Mouse (Mus musculus) intestine, embryonic 15.5 days (tissue): Measurements from ENCODE around the gene Hhat. TPM values are rescaled to one million over a fixed set of nuclear protein-coding genes. Genes with fewer than 3 reads are reported as not detected.

Source experiments
- ATAC-seq: fragments of 200-750 bp; cut with Nextera tagmentation; 2 replicates; pipeline ENCODE4 v1.8.0; 2017; ENCODE audit warnings: moderate TSS enrichment, moderate library complexity
- H3K27ac ChIP-seq: fragments of 300-500 bp; sonication (generic); 2 replicates; pipeline ENCODE4 v1.5.1; 2015; ENCODE audit warnings: mild to moderate bottlenecking, inconsistent platforms
- H3K27me3 ChIP-seq: fragments of 300-500 bp; sonication (generic); replicated peaks from 2 replicates; pipeline ENCODE4 v1.6.1; 2015; ENCODE audit warnings: inconsistent platforms
- H3K36me3 ChIP-seq: fragments of 300-500 bp; sonication (generic); 2 replicates; pipeline ENCODE4 v1.6.1; 2015; ENCODE audit warnings: inconsistent platforms
- H3K4me1 ChIP-seq: fragments of 300-500 bp; sonication (generic); replicated peaks from 2 replicates; pipeline ENCODE4 v1.6.1; 2015; ENCODE audit warnings: inconsistent platforms
- H3K4me2 ChIP-seq: fragments of 300-500 bp; sonication (generic); replicated peaks from 2 replicates; pipeline ENCODE4 v1.6.1; 2015; ENCODE audit warnings: mild to moderate bottlenecking, inconsistent platforms
- H3K4me3 ChIP-seq: fragments of 300-500 bp; sonication (generic); replicated peaks from 2 replicates; pipeline ENCODE4 v1.5.1; 2015; ENCODE audit warnings: inconsistent platforms
- H3K9ac ChIP-seq: fragments of 300-500 bp; sonication (generic); 2 replicates; pipeline ENCODE4 v1.6.1; 2015; ENCODE audit warnings: inconsistent platforms
- H3K9me3 ChIP-seq: fragments of 300-500 bp; sonication (generic); 2 replicates; pipeline ENCODE4 v1.6.1; 2016; ENCODE audit warnings: inconsistent platforms
- WGBS: fragments of 180-500 bp; shearing (Covaris S2); methylation state at CpG from one replicate; pipeline ENCODE4 v1.1.7; 2015; 5-methylcytosine and 5-hydroxymethylcytosine counted together
- polyA plus RNA-seq: library from polyadenylated mRNA; unstranded; fragments of >200 nt; fragmentation: Nextera tagmentation; extraction: Ambion mirVana; gene quantifications from 2 replicates; pipeline ENCODE4 v1.2.1, GENCODE M21; 2015

Hhat gene
- polyA plus RNA-seq, 1 experiment from 2014 or later = 9.7 TPM

DNA sequence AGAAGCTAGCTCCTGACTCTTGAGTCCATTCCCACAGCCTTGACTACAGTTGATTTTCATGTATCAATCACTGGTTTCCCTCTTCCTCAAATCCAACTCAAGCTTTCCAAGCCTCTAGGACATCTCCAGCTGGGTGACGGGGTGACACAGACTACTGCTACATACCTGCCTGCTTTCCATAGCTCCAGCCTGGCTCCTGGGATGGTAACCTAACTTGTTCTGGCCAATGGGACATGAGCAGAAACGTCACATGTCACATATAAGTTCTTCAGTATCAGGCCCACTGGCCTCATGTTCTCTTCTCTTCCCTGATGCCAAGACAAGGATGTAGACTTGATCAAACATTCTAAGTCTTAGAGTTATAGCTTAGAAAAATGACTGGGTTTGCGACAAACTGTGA lies 220.5 kb downstream of the Hhat start:
- Histone ChIP-seq H3K4me2 (no peak overlapping the region), H3K4me3 (no peak overlapping the region), H3K36me3 (no peaks in the 10 kb centered on the region), H3K9ac (no peak overlapping the region), H3K9me3 (no peaks in the 10 kb centered on the region), H3K27ac (no peak overlapping the region), H3K4me1 (no peaks in the 10 kb centered on the region), H3K27me3 (no peaks in the 10 kb centered on the region)
- 87% methylated on average over 3 of the region's 3 CpGs for WGBS
- ATAC-seq = no peak

DNA sequence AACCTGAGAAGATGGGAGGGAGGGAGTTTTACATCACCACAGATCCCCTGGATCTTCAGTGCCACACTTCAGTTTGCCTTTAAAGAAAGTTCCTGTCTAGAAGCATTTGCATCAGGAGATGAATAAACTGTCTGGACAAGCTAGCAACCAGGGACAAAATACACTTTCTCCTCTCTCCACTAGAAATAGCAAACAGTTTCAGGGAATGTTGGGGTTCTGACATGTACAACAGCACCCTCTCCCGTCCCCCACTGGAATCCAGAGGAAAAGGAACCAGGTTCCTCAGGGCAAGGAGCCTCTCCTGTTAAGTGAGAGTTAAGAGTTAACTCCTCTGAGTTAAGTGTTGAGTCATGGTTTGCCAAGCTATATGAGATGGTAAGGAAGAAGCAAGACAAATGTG lies 224.2 kb downstream of the Hhat start:
- no peaks in the 10 kb centered on the region for H3K27me3 ChIP-seq
- WGBS = 21% methylated on average over 1 of the region's 1 CpGs
- H3K27ac ChIP-seq = no peak overlapping the region
- H3K4me1 ChIP-seq = no peaks in the 10 kb centered on the region
- no peaks in the 10 kb centered on the region for H3K36me3 ChIP-seq
- no peak overlapping the region for H3K9ac ChIP-seq
- H3K4me2 ChIP-seq = no peak overlapping the region
- H3K4me3 ChIP-seq = no peak overlapping the region
- no peaks in the 10 kb centered on the region for H3K9me3 ChIP-seq
- ATAC-seq = no peak

DNA sequence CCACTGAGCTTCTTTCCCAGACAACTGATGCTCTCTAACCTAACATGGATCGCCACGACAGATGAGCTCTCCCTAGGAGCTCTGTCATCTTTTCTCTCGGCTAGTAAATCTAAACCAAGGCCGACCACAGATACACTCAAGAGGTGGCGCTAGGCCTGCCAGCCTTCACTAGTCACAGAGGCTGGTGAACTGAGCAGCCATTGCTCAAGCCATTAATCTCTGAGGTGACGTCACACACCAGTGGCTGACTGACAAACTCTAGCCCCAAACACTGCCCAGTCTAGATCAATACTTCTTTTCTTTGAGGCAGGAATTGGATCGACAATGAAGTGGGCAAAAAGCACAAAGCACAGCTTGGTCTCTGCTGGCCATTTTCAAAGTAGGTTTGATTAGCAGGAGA lies 226.1 kb downstream of the Hhat start:
- no peak overlapping the region for H3K9ac ChIP-seq
- no peak overlapping the region for H3K4me2 ChIP-seq
- WGBS = 66% methylated on average over 7 of the region's 7 CpGs
- H3K27me3 ChIP-seq = no peaks in the 10 kb centered on the region
- no peak overlapping the region for H3K4me3 ChIP-seq
- no peaks in the 10 kb centered on the region for H3K4me1 ChIP-seq
- no peak for ATAC-seq
- H3K36me3 ChIP-seq = no peaks in the 10 kb centered on the region
- H3K9me3 ChIP-seq = no peaks in the 10 kb centered on the region
- no peak overlapping the region for H3K27ac ChIP-seq

DNA sequence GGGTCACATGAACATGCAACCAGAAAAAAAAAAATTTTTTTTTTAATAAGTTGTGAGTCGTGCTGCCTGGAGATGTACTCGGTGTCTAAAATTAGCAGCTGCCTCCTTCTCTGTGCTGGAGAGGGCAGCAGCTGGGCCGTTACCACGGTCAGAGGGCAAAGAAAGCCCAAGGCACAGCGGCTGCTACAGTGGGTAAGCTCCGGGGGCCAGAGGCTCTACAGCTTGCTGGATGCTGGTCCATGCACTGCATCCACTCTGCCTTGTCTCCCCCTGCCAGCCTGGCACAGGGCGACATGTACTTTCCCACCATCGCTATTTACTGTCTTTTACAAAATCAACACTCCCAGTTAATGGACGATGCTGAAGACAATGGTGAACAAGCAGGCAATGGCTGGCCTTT lies 226.9 kb downstream of the Hhat start:
- no peaks in the 10 kb centered on the region for H3K4me1 ChIP-seq
- H3K9ac ChIP-seq = no peak overlapping the region
- ATAC-seq = no peak
- no peaks in the 10 kb centered on the region for H3K27me3 ChIP-seq
- no peak overlapping the region for H3K4me3 ChIP-seq
- no peak overlapping the region for H3K4me2 ChIP-seq
- H3K27ac ChIP-seq = no peak overlapping the region
- H3K9me3 ChIP-seq = no peaks in the 10 kb centered on the region
- WGBS = 64% methylated on average over 9 of the region's 9 CpGs
- H3K36me3 ChIP-seq = no peaks in the 10 kb centered on the region

DNA sequence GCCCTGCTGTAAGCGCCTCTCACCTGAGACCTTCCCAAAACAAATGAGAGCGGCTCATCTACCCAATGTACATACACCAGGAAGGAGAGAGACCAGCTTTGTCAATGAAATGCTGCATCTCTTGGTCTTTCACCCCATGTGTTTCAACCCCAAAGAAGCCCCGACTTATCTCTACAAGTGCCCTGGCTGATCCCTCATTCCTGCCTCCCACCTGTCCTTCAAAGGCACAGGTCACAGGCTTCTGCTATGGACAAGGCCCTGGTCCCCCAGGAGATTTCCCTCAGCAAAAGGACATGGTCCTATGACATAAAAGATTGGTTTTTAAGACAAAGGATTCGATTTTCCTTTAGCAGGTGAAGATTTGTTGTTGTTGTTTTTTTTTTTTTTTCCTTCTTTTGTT lies 227.3 kb downstream of the Hhat start:
- no peaks in the 10 kb centered on the region for H3K27me3 ChIP-seq
- no peak overlapping the region for H3K4me3 ChIP-seq
- no peak overlapping the region for H3K9ac ChIP-seq
- H3K4me2 ChIP-seq = no peak overlapping the region
- H3K9me3 ChIP-seq = no peaks in the 10 kb centered on the region
- no peaks in the 10 kb centered on the region for H3K4me1 ChIP-seq
- WGBS = 89% methylated on average over 4 of the region's 4 CpGs
- ATAC-seq = no peak
- H3K27ac ChIP-seq = no peak overlapping the region
- no peaks in the 10 kb centered on the region for H3K36me3 ChIP-seq

DNA sequence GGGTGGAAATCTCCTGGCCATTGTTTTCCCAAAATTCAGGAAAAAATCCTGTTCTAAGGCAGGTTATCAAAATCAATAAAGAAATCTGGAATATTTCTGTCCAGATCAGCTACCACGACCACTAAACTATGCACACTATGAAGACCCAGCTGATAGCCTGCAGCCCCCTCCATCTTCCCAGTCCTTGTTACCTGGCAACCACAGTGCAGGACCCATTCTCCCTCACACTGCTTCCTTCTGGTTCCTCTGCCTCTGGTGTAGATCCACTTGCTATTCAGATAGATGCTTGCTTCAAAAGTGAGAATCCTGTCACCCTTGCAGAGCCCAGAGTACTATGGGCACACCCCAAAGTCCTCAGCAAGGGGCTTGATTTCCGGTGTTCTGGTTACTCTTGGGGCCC lies 228.9 kb downstream of the Hhat start:
- ATAC-seq = no peak
- H3K9me3 ChIP-seq = no peaks in the 10 kb centered on the region
- 62% methylated on average over 2 of the region's 2 CpGs for WGBS
- H3K9ac ChIP-seq = no peak overlapping the region
- no peaks in the 10 kb centered on the region for H3K27me3 ChIP-seq
- no peaks in the 10 kb centered on the region for H3K4me1 ChIP-seq
- H3K36me3 ChIP-seq = no peaks in the 10 kb centered on the region
- H3K4me2 ChIP-seq = no peak overlapping the region
- no peak overlapping the region for H3K27ac ChIP-seq
- H3K4me3 ChIP-seq = no peak overlapping the region

DNA sequence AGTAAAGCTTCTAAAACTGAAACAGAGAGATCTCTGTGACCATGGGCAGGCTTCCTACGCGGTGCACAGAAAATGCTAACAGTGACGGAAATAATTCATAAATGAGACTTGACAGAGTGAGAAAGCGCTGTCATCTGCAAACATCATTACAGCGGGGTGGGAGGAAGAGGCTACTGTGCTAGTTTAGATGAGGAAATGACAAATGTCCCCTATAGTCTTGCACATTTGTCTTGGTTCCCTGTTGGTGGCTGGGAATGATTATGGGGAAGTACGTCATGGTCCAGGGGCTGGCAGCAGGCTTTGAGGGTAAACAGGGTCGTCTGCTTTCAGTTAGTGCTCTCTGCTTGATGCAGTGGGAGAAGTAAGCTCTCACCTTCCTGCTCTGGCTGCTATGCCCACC lies 233.9 kb downstream of the Hhat start:
- Histone ChIP-seq H3K4me1 (no peaks in the 10 kb centered on the region), H3K36me3 (no peaks in the 10 kb centered on the region), H3K4me3 (no peak overlapping the region), H3K27me3 (no peaks in the 10 kb centered on the region), H3K9me3 (no peaks in the 10 kb centered on the region), H3K27ac (no peak overlapping the region), H3K9ac (no peak overlapping the region), H3K4me2 (no peak overlapping the region)
- WGBS = 74% methylated on average over 7 of the region's 7 CpGs
- ATAC-seq = no peak

DNA sequence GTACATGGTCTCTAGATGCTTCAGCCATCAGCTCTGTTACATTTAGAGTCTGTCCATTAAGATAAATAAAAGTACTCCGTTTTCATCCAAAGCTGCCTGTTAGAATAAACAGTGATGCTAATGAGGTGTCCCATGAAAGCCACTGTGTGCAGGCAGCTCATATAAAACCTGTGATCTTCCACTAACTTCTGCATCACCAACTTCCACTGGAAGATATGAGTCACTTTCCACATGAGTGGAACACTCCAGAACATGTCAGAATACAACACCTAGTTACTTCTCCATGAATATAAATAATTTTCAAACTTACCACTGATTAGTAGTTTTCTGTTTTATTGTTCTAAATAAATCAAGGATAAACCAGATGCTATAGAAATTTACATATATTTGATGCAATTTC lies 234.6 kb downstream of the Hhat start:
- no peaks in the 10 kb centered on the region for H3K9me3 ChIP-seq
- no peak overlapping the region for H3K27ac ChIP-seq
- H3K27me3 ChIP-seq = no peaks in the 10 kb centered on the region
- ATAC-seq = no peak
- WGBS = 36% methylated on average over 1 of the region's 1 CpGs
- H3K4me2 ChIP-seq = no peak overlapping the region
- H3K4me1 ChIP-seq = no peaks in the 10 kb centered on the region
- no peaks in the 10 kb centered on the region for H3K36me3 ChIP-seq
- H3K9ac ChIP-seq = no peak overlapping the region
- no peak overlapping the region for H3K4me3 ChIP-seq

DNA sequence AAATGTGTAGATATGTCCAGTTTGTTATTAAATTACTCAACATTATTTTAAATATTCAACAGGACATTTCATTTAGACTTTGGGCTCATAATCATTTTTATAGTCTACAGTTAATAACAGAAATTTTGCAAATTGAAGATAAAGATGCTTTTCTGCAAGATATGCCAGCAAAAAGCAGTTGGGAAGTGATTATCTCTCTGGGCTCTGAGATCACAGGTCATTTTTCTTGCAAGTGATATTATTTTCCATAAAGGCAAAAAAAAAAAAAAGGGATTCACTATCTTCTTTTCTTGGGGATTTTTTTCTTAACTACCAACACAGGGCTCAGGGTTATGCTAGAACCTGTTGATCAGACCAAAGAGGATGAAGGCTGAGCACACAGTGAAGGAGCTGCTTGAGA lies 238.0 kb downstream of the Hhat start:
- H3K4me3 ChIP-seq = no peak overlapping the region
- no peaks in the 10 kb centered on the region for H3K36me3 ChIP-seq
- H3K4me2 ChIP-seq = no peak overlapping the region
- no peak overlapping the region for H3K27ac ChIP-seq
- no peak for ATAC-seq
- H3K27me3 ChIP-seq = no peaks in the 10 kb centered on the region
- no peaks in the 10 kb centered on the region for H3K4me1 ChIP-seq
- H3K9me3 ChIP-seq = no peaks in the 10 kb centered on the region
- no peak overlapping the region for H3K9ac ChIP-seq

DNA sequence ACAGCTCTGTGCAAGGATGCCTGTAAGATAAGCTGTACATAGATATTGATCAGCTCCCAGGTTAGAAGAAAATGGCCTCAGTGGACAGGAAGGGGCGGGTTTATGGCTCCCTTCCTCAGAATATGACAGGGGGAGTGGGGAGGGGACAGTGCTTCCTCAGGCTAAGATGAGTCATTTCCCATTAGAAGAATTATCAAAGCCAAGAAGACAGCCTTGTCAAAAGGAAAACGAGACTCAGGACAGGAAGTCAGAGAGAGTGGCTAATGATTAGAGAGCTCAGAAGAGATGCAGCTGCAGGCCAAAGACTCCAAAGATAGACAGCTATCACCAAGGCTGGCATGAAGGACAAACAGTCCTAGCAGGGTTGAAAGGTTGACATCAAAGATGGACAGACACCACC lies 238.8 kb downstream of the Hhat start:
- H3K36me3 ChIP-seq = no peaks in the 10 kb centered on the region
- no peaks in the 10 kb centered on the region for H3K9me3 ChIP-seq
- H3K27me3 ChIP-seq = no peaks in the 10 kb centered on the region
- no peak overlapping the region for H3K4me3 ChIP-seq
- H3K27ac ChIP-seq = no peak overlapping the region
- ATAC-seq = no peak
- H3K4me2 ChIP-seq = no peak overlapping the region
- WGBS = 38% methylated on average over 2 of the region's 2 CpGs
- H3K4me1 ChIP-seq = no peaks in the 10 kb centered on the region
- H3K9ac ChIP-seq = no peak overlapping the region

DNA sequence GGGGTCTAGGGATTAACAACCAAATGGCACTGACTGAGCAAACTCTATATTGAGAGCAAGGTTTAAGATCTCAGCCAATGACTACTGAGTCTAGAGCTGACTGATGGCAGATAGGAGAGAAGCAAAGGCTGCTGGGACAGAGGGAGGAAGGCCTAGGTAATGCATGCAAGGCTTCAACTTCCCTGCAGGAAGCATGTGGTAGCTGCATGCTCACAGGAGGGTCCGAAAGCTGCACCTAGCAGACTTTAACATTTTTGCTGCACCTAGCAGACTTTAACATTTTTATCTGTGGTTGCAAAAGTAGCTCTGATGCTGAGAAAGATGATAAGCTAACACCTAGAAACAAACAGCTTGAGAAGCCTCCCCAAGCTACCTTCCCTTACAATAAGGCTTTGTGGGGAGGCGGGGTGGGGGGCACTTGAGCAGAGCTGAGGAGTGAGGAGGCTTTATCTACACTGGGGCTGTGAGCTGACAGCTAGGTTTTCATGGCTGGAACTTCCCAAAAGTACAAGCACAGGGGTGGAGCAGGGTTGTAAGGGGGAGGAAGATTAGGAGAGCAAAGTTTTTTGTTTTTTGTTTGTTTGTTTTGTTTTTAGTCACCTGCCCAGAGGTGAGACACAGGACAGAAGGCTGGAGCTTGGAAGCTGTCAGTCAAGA lies 239.4 kb downstream of the Hhat start:
- H3K4me1 ChIP-seq = no peaks in the 10 kb centered on the region
- H3K9ac ChIP-seq = no peak overlapping the region
- H3K4me3 ChIP-seq = no peak overlapping the region
- H3K27me3 ChIP-seq = no peaks in the 10 kb centered on the region
- no peak overlapping the region for H3K4me2 ChIP-seq
- H3K9me3 ChIP-seq = no peaks in the 10 kb centered on the region
- H3K27ac ChIP-seq = no peak overlapping the region
- WGBS = 73% methylated on average over 2 of the region's 2 CpGs
- ATAC-seq = no peak
- no peaks in the 10 kb centered on the region for H3K36me3 ChIP-seq

DNA sequence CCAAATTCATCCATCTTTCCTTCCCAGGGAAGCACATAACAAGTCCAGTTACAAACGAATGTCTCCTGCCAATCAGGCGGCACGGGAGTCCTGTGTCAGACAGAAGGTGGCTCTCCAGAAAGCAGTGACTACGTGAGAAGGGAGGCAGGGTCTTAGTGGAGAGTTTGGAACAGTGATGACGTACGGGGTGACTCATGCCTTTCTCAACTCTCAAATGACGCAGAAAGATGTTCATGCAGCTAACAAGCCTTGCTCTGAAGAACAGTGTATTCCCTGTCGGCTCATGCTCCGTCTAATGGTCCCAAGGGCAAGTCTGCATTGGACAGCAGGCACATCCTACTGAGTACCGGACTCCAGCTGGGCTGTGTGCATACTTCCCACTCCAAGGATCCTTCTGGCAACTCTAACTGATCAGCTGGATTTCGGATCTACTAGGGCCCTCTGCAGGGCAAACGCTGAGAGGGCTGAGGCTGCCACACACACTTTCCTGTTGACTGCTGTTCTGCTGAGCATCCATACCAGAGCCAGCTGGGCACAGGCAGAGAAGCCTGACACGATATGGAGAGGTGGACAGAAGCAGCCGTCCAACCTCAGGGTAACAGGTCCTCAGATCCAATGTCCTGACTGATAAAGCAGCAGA lies 245.2 kb downstream of the Hhat start:
- ATAC-seq = no peak
- Histone ChIP-seq H3K27ac (no peak overlapping the region), H3K27me3 (no peaks in the 10 kb centered on the region), H3K4me2 (no peak overlapping the region), H3K4me3 (no peak overlapping the region), H3K4me1 (no peaks in the 10 kb centered on the region), H3K9ac (no peak overlapping the region), H3K36me3 (no peaks in the 10 kb centered on the region), H3K9me3 (no peaks in the 10 kb centered on the region)
- 73% methylated on average over 14 of the region's 14 CpGs for WGBS

DNA sequence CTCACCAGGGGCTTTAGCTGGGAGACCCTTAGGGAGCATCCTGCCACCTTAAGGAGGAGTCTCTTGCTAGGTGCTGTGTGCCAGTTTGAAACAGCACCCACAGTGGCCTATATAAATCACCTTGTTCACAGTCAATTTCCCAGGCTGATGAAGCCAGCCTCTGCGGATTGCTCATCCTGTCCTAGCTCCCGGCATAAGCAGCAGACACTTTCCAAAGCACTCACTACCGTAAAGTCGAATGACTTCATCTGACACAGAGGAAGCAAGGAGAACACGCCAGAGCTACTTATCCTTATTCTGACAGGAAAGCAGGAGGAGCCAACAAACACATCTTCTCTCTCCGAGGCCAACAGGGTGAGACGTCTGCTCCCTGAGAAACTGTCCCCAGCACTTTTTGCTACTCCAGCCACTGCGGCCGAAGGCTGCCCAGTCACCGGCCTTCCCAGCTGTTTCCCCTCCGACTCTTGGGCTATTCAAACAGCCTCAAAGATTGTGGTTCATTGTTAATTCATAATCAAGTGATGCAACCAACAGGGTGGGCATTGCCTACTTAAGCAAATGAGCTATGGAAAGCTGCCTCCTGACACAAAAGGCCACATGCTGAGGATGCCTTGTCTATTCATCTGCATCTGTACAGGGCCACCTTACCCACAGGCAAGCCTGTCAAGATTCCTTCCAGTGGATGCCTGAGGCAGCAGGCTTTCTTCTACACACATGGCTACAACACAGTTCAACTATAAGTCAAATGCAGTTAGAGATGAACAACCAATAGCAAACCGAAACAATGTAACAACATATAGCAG lies 248.4 kb downstream of the Hhat start:
- no peaks in the 10 kb centered on the region for H3K27me3 ChIP-seq
- H3K36me3 ChIP-seq = no peaks in the 10 kb centered on the region
- no peaks in the 10 kb centered on the region for H3K9me3 ChIP-seq
- no peak overlapping the region for H3K9ac ChIP-seq
- no peak overlapping the region for H3K4me2 ChIP-seq
- WGBS = 46% methylated on average over 12 of the region's 12 CpGs
- H3K27ac ChIP-seq = no peak overlapping the region
- H3K4me1 ChIP-seq = no peaks in the 10 kb centered on the region
- ATAC-seq = no peak
- no peak overlapping the region for H3K4me3 ChIP-seq
